13 mouse cellular contexts compared by ENCODE assay signal in genomic region chr5:66943521-66943920, GRCm38 (mm10).
DNase-seq lines count a peak whose midpoint lies in the region; ATAC-seq and TF ChIP-seq lines count a peak whose summit lies in the region.
"Had no signal": no experiment of that assay in that cellular context is flagged by ENCODE, and none has a peak within 500 bp of the region (broad histone marks: within the 10 kb centered on the region; RNA-seq: fewer than 3 reads in every experiment).

No protein-coding gene starts in this region.

- no peaks in the 10 kb centered on the region for H3K36me3 ChIP-seq in embryonic facial prominence, embryonic 14.5 days (ENCODE audit: control insufficient read depth, insufficient read depth, low read length)
- H3K36me3 ChIP-seq in embryonic facial prominence, embryonic 10.5 days (replicated peaks) = no peaks in the 10 kb centered on the region
- H3K36me3 ChIP-seq in limb, embryonic 12.5 days = no peaks in the 10 kb centered on the region
- H3K36me3 ChIP-seq in limb, embryonic 10.5 days = no peaks in the 10 kb centered on the region
- H3K36me3 ChIP-seq in kidney, embryonic 15.5 days = no peaks in the 10 kb centered on the region
- H3K36me3 ChIP-seq in thymus, adult 2 months (ENCODE audit: control insufficient read depth, insufficient read depth, low read length) = no peaks in the 10 kb centered on the region
- H3K36me3 ChIP-seq: stomach, embryonic 15.5 days had no signal

- H3K27ac ChIP-seq in embryonic facial prominence, embryonic 14.5 days (replicated peaks; ENCODE audit: low read depth, low read length) = no peak overlapping the region
- H3K27ac ChIP-seq in embryonic facial prominence, embryonic 10.5 days (replicated peaks) = no peak overlapping the region
- peak overlapping the region; percentile 64 for H3K27ac ChIP-seq in limb, embryonic 12.5 days
- no peak overlapping the region for H3K27ac ChIP-seq in limb, embryonic 10.5 days
- peak overlapping the region; percentile 22; the same call in 1 of the 2 replicates for H3K27ac ChIP-seq in kidney, embryonic 15.5 days
- no peak overlapping the region for H3K27ac ChIP-seq in thymus, adult 2 months (ENCODE audit: control insufficient read depth, insufficient read depth, low read length)
- H3K27ac ChIP-seq: stomach, embryonic 15.5 days had no signal

- H3K9ac ChIP-seq in embryonic facial prominence, embryonic 14.5 days (ENCODE audit: low read depth, low read length) = no peak overlapping the region
- no peak overlapping the region for H3K9ac ChIP-seq in limb, embryonic 12.5 days (replicated peaks)
- no peak overlapping the region for H3K9ac ChIP-seq in kidney, embryonic 15.5 days
- H3K9ac ChIP-seq: stomach, embryonic 15.5 days had no signal

- no peaks in the 10 kb centered on the region for H3K9me3 ChIP-seq in embryonic facial prominence, embryonic 14.5 days (ENCODE audit: control insufficient read depth, low read length)
- no peaks in the 10 kb centered on the region for H3K9me3 ChIP-seq in embryonic facial prominence, embryonic 10.5 days
- no peaks in the 10 kb centered on the region for H3K9me3 ChIP-seq in limb, embryonic 12.5 days
- no peaks in the 10 kb centered on the region for H3K9me3 ChIP-seq in limb, embryonic 10.5 days (replicated peaks)
- no peaks in the 10 kb centered on the region for H3K9me3 ChIP-seq in kidney, embryonic 15.5 days (replicated peaks)
- H3K9me3 ChIP-seq: stomach, embryonic 15.5 days had no signal

- no peaks in the 10 kb centered on the region for H3K27me3 ChIP-seq in embryonic facial prominence, embryonic 14.5 days (replicated peaks; ENCODE audit: control insufficient read depth, insufficient read depth, low read length)
- no peaks in the 10 kb centered on the region for H3K27me3 ChIP-seq in embryonic facial prominence, embryonic 10.5 days (replicated peaks; ENCODE audit: low read depth, poor library complexity, severe bottlenecking)
- H3K27me3 ChIP-seq in limb, embryonic 12.5 days = no peaks in the 10 kb centered on the region
- no peaks in the 10 kb centered on the region for H3K27me3 ChIP-seq in limb, embryonic 10.5 days (ENCODE audit: low read depth, poor library complexity, severe bottlenecking)
- H3K27me3 ChIP-seq in kidney, embryonic 15.5 days = no peaks in the 10 kb centered on the region
- H3K27me3 ChIP-seq in thymus, adult 2 months (ENCODE audit: control insufficient read depth, insufficient read depth, low read length) = no peaks in the 10 kb centered on the region
- H3K27me3 ChIP-seq: megakaryocyte, embryonic 14.5 days; stomach, embryonic 15.5 days had no signal

- H3K4me3 ChIP-seq in embryonic facial prominence, embryonic 14.5 days (ENCODE audit: low read depth, low read length) = no peak overlapping the region
- no peak overlapping the region for H3K4me3 ChIP-seq in embryonic facial prominence, embryonic 10.5 days
- H3K4me3 ChIP-seq in limb, embryonic 12.5 days (replicated peaks) = no peak overlapping the region
- no peak overlapping the region for H3K4me3 ChIP-seq in limb, embryonic 10.5 days
- H3K4me3 ChIP-seq in kidney, embryonic 15.5 days (replicated peaks) = no peak overlapping the region
- H3K4me3 ChIP-seq in thymus, adult 2 months (ENCODE audit: control insufficient read depth, insufficient read depth, low read length) = no peak overlapping the region
- H3K4me3 ChIP-seq: megakaryocyte, embryonic 14.5 days; stomach, embryonic 15.5 days had no signal

- no peak for TF ChIP-seq POLR2A in thymus, adult 2 months (IDR thresholded peaks at IDR 0.05; ENCODE audit: control insufficient read depth, extremely low read depth, insufficient read depth, low read length, poor library complexity)

- WGBS in embryonic facial prominence, embryonic 14.5 days = 36% methylated on average over 7 of the region's 7 CpGs
- 83% methylated on average over 7 of the region's 7 CpGs for WGBS in embryonic facial prominence, embryonic 10.5 days
- WGBS in limb, embryonic 12.5 days = 17% methylated on average over 7 of the region's 7 CpGs
- WGBS in limb, embryonic 10.5 days = 77% methylated on average over 7 of the region's 7 CpGs
- WGBS in kidney, embryonic 15.5 days = 18% methylated on average over 7 of the region's 7 CpGs
- 88% methylated on average over 7 of the region's 7 CpGs for WGBS in thymus, adult 2 months

- ATAC-seq in embryonic facial prominence, embryonic 14.5 days (ENCODE audit: low read depth) = no peak
- no peak for ATAC-seq in limb, embryonic 12.5 days (ENCODE audit: insufficient number of reproducible peaks, insufficient read depth, low FRiP score, low TSS enrichment, low read depth)
- ATAC-seq in kidney, embryonic 15.5 days (replicated peaks; ENCODE audit: low FRiP score) = 0 out of 2 replicates have a peak, but pooled peaks have one; percentile 22
- no peak for ATAC-seq in granulocyte monocyte progenitor cell, adult 5-6 weeks (replicated peaks; ENCODE audit: poor library complexity, severe bottlenecking)
- ATAC-seq: activated CD4-positive, CD25-positive, alpha-beta regulatory T cell, adult 4 months had no signal

- peaks cover 30% of the 10 kb centered on the region for H3K4me1 ChIP-seq in embryonic facial prominence, embryonic 14.5 days (ENCODE audit: control insufficient read depth, insufficient read depth, low read length)
- peaks cover 20% of the 10 kb centered on the region for H3K4me1 ChIP-seq in embryonic facial prominence, embryonic 10.5 days
- H3K4me1 ChIP-seq in limb, embryonic 12.5 days (replicated peaks) = peaks cover 41% of the 10 kb centered on the region
- peaks cover 24% of the 10 kb centered on the region for H3K4me1 ChIP-seq in limb, embryonic 10.5 days
- peaks cover 22% of the 10 kb centered on the region for H3K4me1 ChIP-seq in kidney, embryonic 15.5 days
- H3K4me1 ChIP-seq in thymus, adult 2 months (replicated peaks; ENCODE audit: control insufficient read depth, insufficient read depth, low read length) = no peaks in the 10 kb centered on the region
- H3K4me1 ChIP-seq: megakaryocyte, embryonic 14.5 days; stomach, embryonic 15.5 days had no signal

- peak; percentile 70 for DNase-seq in embryonic facial prominence, embryonic 14.5 days (ENCODE audit: low spot score)
- DNase-seq in embryonic facial prominence, embryonic 10.5 days (ENCODE audit: low spot score) = no peak
- no peak for DNase-seq in limb, embryonic 10.5 days (ENCODE audit: low spot score)
- DNase-seq in mesoderm, embryonic 11.5 days (ENCODE audit: low read depth, low spot score) = peak; percentile 45
- no peak for DNase-seq in thymus, adult 2 months
- DNase-seq: lung, adult 2 months; thymus, postnatal 4 days had no signal

- TF ChIP-seq CTCF in thymus, adult 2 months (IDR thresholded peaks at IDR 0.05; ENCODE audit: borderline replicate concordance, control insufficient read depth, extremely low read depth, insufficient read depth, low read length, poor library complexity) = no peak

- no peak overlapping the region for H3K4me2 ChIP-seq in embryonic facial prominence, embryonic 14.5 days (ENCODE audit: low read depth, low read length)
- no peak overlapping the region for H3K4me2 ChIP-seq in limb, embryonic 12.5 days
- H3K4me2 ChIP-seq in kidney, embryonic 15.5 days = no peak overlapping the region
- H3K4me2 ChIP-seq: stomach, embryonic 15.5 days had no signal

Comparison
In these comparisons a context has a peak if more than half of its experiments do, and no peak if none do; other contexts are left out.
1. DNase-seq: peak in embryonic facial prominence, embryonic 14.5 days (single experiment) and mesoderm, embryonic 11.5 days (single experiment); none in embryonic facial prominence, embryonic 10.5 days (single experiment), limb, embryonic 10.5 days (single experiment) and thymus, adult 2 months (single experiment).
2. H3K27ac ChIP-seq: peak in limb, embryonic 12.5 days (single experiment) and kidney, embryonic 15.5 days (single experiment); none in embryonic facial prominence, embryonic 14.5 days (single experiment), embryonic facial prominence, embryonic 10.5 days (single experiment), limb, embryonic 10.5 days (single experiment) and thymus, adult 2 months (single experiment).